Mouse (Mus musculus): ENCODE measurements around the gene Flt4.

Flt4 gene

DNA sequence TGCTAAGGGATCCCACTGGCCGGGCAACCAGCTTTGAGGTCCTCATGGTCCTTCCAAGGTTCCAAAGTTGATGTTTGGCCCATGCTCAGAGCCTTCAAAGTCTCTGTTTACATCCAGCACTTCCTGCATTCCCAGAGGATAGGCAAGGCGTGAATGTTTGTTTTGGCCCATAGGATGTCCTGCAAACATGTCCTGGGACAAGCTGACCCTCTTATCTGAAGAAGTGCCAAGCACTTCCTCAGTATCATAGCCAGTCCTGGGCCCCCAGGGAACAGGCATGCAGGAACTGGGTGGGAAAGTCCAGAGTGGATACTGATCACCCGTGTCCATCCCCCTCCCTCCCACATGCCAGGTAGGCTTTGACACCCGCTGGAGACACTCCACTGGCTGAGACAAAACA lies 49.0 kb downstream of the Flt4 start:
- no peaks in the 10 kb centered on the region for H3K36me3 ChIP-seq (ENCODE audit: control insufficient read depth, insufficient read depth, low read length, poor library complexity, severe bottlenecking)
- DNase-seq (ENCODE audit: low read depth, low spot score) = no peak
- H3K27me3 ChIP-seq (ENCODE audit: control insufficient read depth, insufficient read depth, low read length, poor library complexity, severe bottlenecking) = no peaks in the 10 kb centered on the region

DNA sequence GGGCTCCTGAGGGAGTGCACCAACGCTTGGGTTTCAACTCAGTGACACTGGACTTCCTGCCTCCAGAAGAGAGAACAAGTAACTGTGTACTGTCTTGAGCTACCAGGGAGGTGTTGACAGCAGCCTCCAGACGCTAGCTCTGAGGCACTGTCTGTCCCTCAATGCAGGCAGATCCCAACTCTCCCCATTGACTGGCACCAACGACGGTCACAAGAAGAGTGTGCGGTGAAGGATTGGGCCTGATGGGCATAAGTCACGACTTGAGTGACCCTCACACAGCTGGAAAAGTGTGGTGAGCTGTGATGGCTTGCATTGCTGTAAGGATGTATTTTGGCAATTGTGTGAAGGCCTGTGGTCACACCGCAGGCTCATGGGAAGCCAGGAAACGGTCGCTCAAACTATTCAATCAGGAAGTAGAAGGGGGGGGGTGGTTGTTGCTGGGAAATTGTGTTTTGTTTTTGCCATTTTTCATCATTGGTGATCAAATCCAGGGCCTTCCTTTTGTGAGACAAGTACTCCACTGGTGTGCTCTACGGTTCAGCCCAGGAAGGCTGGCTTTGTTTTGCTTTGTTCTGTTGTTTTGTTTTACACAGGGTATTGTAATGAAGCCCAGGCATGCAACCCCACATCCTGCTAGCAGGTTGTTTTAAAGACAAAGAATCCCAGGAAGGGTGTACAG lies 49.9 kb downstream of the Flt4 start:
- H3K36me3 ChIP-seq (ENCODE audit: control insufficient read depth, insufficient read depth, low read length, poor library complexity, severe bottlenecking) = no peaks in the 10 kb centered on the region
- no peak for DNase-seq (ENCODE audit: low read depth, low spot score)

DNA sequence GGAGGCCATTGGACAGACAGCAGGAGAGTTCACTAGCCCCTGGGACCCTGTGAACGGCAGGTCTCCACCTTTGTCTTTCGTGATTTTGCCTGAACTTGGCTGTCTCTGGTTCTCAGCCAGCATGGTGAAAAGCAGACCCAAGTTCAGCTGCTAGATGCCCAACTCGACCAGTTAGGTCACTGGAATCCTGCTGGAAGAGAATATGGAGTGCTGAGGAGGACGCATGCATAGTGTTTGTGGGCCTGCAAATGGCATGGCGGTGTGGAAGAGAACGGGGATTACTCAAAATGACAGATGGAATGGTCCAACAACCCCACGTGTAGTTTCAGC lies 50.4 kb downstream of the Flt4 start:
- Histone ChIP-seq H3K27me3 (ENCODE audit: control insufficient read depth, insufficient read depth, low read length, poor library complexity, severe bottlenecking) (no peaks in the 10 kb centered on the region), H3K36me3 (ENCODE audit: control insufficient read depth, insufficient read depth, low read length, poor library complexity, severe bottlenecking) (no peaks in the 10 kb centered on the region)
- DNase-seq (ENCODE audit: low read depth, low spot score) = no peak

More for the DNA sequence above, 49.9 kb downstream of the Flt4 start:
- no peaks in the 10 kb centered on the region for H3K27me3 ChIP-seq (ENCODE audit: control insufficient read depth, insufficient read depth, low read length, poor library complexity, severe bottlenecking)

DNA sequence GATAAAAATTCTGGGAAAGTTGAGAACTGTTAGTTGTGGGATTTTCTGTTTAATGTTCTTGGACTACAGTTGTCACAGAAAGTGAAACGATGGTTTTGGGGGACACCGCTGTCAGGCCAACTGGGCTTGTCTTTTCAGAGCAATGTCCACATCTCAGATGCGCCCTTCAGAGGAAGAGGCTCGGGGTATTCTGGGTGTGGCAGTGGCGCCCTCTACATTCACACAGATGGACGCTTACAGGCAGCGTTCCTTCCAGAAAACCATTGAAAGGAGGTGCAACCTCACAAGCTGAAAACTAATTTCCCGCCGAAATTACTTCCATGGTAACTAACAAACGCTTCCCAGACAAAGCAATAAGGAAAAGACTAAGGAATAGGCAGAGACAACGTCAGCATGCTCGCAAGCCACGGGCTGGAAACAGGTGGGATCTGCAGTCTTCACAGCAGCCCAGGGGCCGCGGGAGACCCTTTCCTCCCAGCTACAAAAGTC lies 53.3 kb downstream of the Flt4 start:
- no peaks in the 10 kb centered on the region for H3K36me3 ChIP-seq (ENCODE audit: control insufficient read depth, insufficient read depth, low read length, poor library complexity, severe bottlenecking)
- DNase-seq (ENCODE audit: low read depth, low spot score) = no peak
- H3K27me3 ChIP-seq (ENCODE audit: control insufficient read depth, insufficient read depth, low read length, poor library complexity, severe bottlenecking) = no peaks in the 10 kb centered on the region

DNA sequence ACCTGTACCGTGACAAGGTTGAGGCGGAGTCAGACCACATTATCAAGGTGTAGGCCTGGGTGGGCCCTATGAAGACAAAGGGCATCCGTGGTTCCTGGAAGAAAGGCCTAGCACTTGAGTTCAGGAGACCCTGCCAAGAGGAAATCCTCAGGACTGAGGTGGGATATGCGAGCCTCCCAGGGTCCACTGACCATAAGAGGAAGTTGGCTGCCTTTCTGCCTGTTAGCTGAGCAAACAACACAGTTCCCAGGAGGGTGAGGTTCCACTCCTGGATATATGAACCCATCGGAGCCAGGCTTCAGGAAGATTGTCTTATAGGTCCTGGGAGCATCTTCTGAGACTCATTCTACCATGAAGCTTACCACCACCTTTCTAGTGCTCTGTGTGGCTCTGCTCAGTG lies 54.2 kb downstream of the Flt4 start, which contains the start of gene Scgb3a1:
TSS of gene Scgb3a1 (plus strand) at position 301 of the 400 bp plus-strand sequence.
- DNase-seq (ENCODE audit: low read depth, low spot score) = no peak
- Histone ChIP-seq H3K27me3 (ENCODE audit: control insufficient read depth, insufficient read depth, low read length, poor library complexity, severe bottlenecking) (no peaks in the 10 kb centered on the region), H3K36me3 (ENCODE audit: control insufficient read depth, insufficient read depth, low read length, poor library complexity, severe bottlenecking) (no peaks in the 10 kb centered on the region)

DNA sequence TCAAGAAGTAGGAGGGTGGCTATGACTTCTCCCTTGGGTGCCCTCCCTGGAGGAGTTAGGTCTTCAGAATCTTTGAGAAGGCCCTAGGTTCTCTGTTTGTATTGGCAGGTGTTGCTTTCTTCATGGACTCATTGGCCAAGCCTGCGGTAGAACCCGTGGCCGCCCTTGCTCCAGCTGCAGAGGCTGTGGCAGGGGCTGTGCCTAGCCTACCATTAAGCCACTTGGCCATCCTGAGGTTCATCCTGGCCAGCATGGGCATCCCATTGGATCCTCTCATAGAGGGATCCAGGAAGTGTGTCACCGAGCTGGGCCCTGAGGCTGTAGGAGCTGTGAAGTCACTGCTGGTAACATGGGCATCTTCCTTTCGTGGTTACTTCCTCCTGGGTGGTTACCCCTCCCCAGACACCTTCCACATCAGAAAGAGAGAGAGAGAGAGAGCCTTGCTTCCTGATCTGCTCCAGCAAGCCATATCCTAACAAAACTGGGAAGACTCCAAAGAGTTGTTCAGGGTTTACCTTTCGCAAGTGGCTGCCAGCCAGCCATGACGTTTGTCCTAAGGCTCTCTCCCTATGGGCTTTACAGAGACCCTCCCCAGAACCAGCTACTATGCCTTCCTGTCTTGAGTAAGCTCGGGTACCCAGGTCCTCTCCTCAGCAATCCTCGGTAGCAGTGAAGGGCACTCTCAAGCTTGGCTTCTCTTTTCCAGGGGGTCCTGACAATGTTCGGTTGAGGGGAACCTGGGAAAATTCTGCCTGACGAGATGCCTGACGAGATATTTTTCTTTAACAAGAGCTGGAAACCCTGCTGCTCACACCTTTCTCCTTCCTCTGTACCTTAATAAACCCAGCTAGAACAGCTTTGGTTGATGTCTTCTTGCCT lies 55.4 kb downstream of the Flt4 start:
- DNase-seq (ENCODE audit: low read depth, low spot score) = no peak
- no peaks in the 10 kb centered on the region for H3K36me3 ChIP-seq (ENCODE audit: control insufficient read depth, insufficient read depth, low read length, poor library complexity, severe bottlenecking)
- no peaks in the 10 kb centered on the region for H3K27me3 ChIP-seq (ENCODE audit: control insufficient read depth, insufficient read depth, low read length, poor library complexity, severe bottlenecking)

DNA sequence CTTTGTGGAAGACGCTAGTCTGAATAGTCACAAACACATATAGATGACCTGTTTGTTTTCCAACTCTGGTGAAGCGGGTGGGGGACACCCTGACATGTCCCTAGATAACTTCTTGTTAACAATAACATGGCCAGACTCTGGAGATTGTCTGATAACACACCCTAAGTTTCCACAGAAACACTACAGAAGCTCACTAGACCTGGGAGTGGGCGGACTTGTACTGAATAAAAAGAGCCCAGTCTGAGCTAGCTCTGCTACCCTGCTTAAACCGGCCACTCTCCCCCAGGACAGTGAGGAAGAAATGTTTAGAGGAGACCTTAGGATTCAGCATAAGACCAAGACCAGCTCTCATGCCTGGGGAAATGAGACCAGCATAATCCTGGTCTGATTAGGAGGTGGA lies 56.4 kb downstream of the Flt4 start:
- Histone ChIP-seq H3K27me3 (ENCODE audit: control insufficient read depth, insufficient read depth, low read length, poor library complexity, severe bottlenecking) (no peaks in the 10 kb centered on the region), H3K36me3 (ENCODE audit: control insufficient read depth, insufficient read depth, low read length, poor library complexity, severe bottlenecking) (no peaks in the 10 kb centered on the region)
- no peak for DNase-seq (ENCODE audit: low read depth, low spot score)

DNA sequence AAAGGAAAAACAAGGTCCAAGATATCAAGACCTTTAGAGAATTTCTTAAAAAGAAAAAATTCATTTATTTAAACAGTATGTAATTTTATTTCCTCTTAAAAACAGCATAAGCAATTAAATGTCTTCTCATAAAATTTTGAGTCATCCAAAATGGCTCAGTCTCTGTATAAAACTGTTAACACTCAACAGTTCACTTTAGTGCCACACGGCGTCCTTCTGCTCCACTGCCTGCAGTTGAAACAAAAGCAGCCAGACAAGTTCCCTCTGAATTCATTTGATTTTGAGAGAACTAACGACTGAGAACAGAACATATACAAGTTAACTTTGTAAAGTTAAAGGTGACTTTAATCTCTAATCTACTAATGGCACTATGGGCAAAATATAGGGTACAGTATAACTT lies 64.4 kb downstream of the Flt4 start:
- peaks cover 5% of the 10 kb centered on the region; the same call in 1 of the 2 replicates for H3K36me3 ChIP-seq (ENCODE audit: control insufficient read depth, insufficient read depth, low read length, poor library complexity, severe bottlenecking)
- no peak for DNase-seq (ENCODE audit: low read depth, low spot score)
- no peaks in the 10 kb centered on the region for H3K27me3 ChIP-seq (ENCODE audit: control insufficient read depth, insufficient read depth, low read length, poor library complexity, severe bottlenecking)

DNA sequence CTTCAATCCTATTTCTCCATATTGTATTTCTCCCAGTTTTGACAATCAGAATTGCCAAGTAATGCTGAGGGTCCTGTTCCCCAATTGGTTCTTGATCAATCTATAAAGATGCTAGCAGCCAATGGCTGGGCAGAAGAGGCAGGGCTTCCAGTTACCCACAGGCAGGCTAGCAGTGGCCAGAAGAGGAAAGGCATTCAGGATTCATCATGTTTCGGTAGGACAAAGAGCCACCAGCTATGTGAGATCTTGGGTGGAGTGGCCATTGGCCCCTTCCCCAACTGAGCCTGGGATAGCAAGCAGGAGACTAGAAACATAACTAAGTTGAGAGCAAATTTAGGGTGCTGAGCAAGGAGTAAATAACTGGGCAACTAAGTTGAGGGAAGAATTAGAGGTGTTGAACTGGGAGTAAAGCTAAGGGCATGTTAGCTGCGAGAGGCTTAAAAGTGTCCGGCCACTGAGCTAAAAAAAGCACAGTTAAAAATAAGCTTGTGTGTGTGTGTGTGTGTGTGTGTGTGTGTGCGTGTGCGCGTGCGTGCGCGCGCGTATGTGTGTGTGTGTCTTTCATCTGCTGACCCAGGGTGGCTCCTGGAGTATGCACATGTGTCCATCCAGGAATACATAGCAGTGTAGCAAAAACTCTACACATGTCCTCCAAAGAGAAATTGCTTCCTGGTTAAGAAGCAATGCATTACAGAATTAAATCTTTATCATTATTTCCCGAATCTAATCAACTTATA lies 75.3 kb downstream of the Flt4 start:
- no peak for DNase-seq (ENCODE audit: low read depth, low spot score)
- peaks cover 9% of the 10 kb centered on the region for H3K36me3 ChIP-seq (ENCODE audit: control insufficient read depth, insufficient read depth, low read length, poor library complexity, severe bottlenecking)
- 0 out of 2 replicates have a peak, but pooled peaks cover 1% of the 10 kb centered on the region for H3K27me3 ChIP-seq (ENCODE audit: control insufficient read depth, insufficient read depth, low read length, poor library complexity, severe bottlenecking)

DNA sequence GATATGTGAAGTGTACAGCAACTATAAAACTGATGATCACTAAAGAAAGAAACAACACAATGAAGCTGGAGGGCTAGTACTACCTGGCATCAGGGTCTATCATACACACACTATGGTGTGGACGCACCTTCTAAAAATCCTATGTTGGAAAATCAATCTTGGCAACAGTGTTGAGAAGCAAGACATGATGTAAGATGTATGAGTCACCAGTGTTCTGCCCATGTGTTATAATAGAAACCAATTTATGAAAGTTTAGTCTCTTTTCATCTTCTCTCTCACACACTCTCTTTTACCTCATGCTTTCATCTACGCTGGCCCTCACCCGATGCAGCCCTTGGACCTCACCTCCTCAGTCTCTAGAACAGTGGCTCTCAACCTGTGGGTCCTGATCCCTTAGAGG lies 86.0 kb downstream of the Flt4 start:
- no peak for DNase-seq (ENCODE audit: low read depth, low spot score)
- Histone ChIP-seq H3K27me3 (ENCODE audit: control insufficient read depth, insufficient read depth, low read length, poor library complexity, severe bottlenecking) (no peaks in the 10 kb centered on the region), H3K36me3 (ENCODE audit: control insufficient read depth, insufficient read depth, low read length, poor library complexity, severe bottlenecking) (peaks cover 8% of the 10 kb centered on the region; the same call in 1 of the 2 replicates)

DNA sequence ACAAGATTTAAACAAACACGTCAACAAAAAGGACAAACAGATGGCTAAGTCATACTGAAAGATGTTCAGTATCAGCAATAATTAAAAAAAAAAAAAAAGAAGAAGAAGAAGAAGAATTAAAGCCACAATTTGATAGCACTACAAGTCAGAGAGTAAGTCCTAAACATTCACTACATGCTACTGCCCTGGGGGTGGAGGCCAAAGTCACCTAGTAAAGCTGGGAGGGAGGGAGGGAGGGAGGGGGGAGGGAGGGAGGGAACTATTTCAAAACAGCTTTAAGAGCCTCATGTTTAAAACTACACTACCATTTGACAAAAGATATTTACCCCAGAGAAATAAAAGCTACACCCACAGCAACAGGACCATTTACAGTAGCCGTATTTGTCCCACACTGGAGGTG lies 86.6 kb downstream of the Flt4 start:
- Histone ChIP-seq H3K36me3 (ENCODE audit: control insufficient read depth, insufficient read depth, low read length, poor library complexity, severe bottlenecking) (peaks cover 8% of the 10 kb centered on the region; the same call in 1 of the 2 replicates), H3K27me3 (ENCODE audit: control insufficient read depth, insufficient read depth, low read length, poor library complexity, severe bottlenecking) (no peaks in the 10 kb centered on the region)
- DNase-seq (ENCODE audit: low read depth, low spot score) = no peak

DNA sequence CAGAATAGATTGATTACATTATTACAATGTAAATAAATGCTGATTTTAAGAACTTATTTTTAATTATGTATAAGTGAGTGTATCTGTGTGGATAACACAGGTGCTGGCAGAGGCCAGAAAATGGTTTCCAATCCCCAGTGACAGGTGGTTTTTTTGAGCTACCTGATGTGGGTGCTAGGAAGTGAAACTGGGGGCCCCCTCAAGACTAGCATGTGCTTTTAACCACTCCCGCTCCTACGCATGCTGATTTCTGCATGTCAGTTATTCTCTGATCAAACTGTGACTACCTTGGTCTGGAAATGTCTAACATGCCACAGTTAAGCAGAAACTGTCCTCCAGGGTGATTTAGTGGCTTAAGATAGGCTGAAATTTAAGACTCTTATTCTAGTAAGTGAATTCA lies 87.4 kb downstream of the Flt4 start:
- H3K27me3 ChIP-seq (ENCODE audit: control insufficient read depth, insufficient read depth, low read length, poor library complexity, severe bottlenecking) = no peaks in the 10 kb centered on the region
- peaks cover 8% of the 10 kb centered on the region; the same call in 1 of the 2 replicates for H3K36me3 ChIP-seq (ENCODE audit: control insufficient read depth, insufficient read depth, low read length, poor library complexity, severe bottlenecking)
- DNase-seq (ENCODE audit: low read depth, low spot score) = peak; percentile 83

DNA sequence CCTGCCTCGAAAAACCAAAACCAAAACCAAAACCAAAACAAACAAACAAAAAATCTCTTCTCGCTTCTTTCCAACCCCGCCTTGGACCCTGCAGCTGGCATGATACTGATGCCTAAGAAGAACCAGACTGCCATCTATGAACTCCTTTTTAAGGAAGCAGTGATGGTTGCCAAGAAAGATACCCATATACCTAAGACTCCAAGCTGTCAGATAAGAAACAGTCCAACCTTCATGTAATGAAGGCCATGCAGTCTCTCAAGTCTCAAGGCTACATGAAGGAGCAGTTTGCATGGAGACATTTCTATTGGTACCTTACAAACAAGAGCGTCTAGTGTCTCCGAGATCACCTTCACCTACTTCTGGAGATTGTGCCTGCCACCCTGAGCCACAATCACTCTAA lies 88.7 kb downstream of the Flt4 start:
- peak; percentile 14 for DNase-seq (ENCODE audit: low read depth, low spot score)
- H3K27me3 ChIP-seq (ENCODE audit: control insufficient read depth, insufficient read depth, low read length, poor library complexity, severe bottlenecking) = no peaks in the 10 kb centered on the region
- peaks cover 6% of the 10 kb centered on the region; the same call in 1 of the 2 replicates for H3K36me3 ChIP-seq (ENCODE audit: control insufficient read depth, insufficient read depth, low read length, poor library complexity, severe bottlenecking)

DNA sequence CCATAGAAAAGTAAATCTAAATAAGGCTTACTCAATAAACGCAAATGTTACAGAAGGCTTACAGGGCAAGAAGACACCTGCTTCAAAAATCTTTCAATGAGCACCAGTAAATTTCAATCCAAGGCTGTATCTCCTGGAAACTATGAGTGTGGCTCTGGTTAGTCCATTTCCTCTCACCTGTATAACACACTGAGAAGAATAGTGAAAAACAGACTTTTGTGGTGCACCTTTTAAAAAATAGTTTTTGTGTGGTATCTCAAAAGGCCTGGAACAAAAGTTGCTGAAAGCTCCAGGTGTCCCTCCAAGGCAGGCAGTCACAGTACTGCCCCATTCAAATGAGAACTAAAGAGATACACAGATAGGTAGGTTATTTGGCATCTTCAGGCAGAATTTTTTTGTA lies 90.0 kb downstream of the Flt4 start:
- DNase-seq (ENCODE audit: low read depth, low spot score) = no peak
- H3K27me3 ChIP-seq (ENCODE audit: control insufficient read depth, insufficient read depth, low read length, poor library complexity, severe bottlenecking) = no peaks in the 10 kb centered on the region

More for the DNA sequence above, 90.0 kb downstream of the Flt4 start:
- peaks cover 3% of the 10 kb centered on the region; the same call in 1 of the 2 replicates for H3K36me3 ChIP-seq (ENCODE audit: control insufficient read depth, insufficient read depth, low read length, poor library complexity, severe bottlenecking)

Data from splenic B cell, adult 2 months (primary cell).